Mouse (Mus musculus) midbrain, postnatal 0 days (tissue): ENCODE data around the gene Dnah11. TPM values are rescaled to one million over a fixed set of nuclear protein-coding genes. Genes with fewer than 3 reads are reported as not detected.

ENCODE experiments used
- ATAC-seq: fragments of 200-750 bp; cut with Nextera tagmentation; 2 replicates; pipeline ENCODE4 v1.8.0; 2017; ENCODE audit warnings: moderate number of reproducible peaks, mild to moderate bottlenecking, moderate TSS enrichment, moderate library complexity; ENCODE audit not compliant: low FRiP score
- DNase-seq: peaks from one replicate; pipeline ENCODE4 v3.0.0-alpha.2; 2015; ENCODE audit warnings: low spot score
- H3K27ac ChIP-seq: fragments of 300-500 bp; sonication (generic); 2 replicates; pipeline ENCODE4 v1.5.1; 2014; ENCODE audit warnings: low read depth, mild to moderate bottlenecking, low read length, mixed read lengths
- H3K27me3 ChIP-seq: fragments of 300-500 bp; sonication (generic); 2 replicates; pipeline ENCODE4 v1.6.1; 2014; ENCODE audit warnings: low read length, control low read depth, mixed read lengths; ENCODE audit not compliant: insufficient read depth
- H3K36me3 ChIP-seq: fragments of 300-500 bp; sonication (generic); 2 replicates; pipeline ENCODE4 v1.6.1; 2014; ENCODE audit warnings: low read length, control low read depth, mixed read lengths; ENCODE audit not compliant: insufficient read depth
- H3K4me1 ChIP-seq: fragments of 300-500 bp; sonication (generic); 2 replicates; pipeline ENCODE4 v1.6.1; 2014; ENCODE audit warnings: mild to moderate bottlenecking, control low read depth, antibody characterized with exemption, low read length, mixed read lengths; ENCODE audit not compliant: insufficient read depth
- H3K4me2 ChIP-seq: fragments of 300-500 bp; sonication (generic); 2 replicates; pipeline ENCODE4 v1.6.1; 2014; ENCODE audit warnings: low read depth, mild to moderate bottlenecking, low read length, mixed read lengths; ENCODE audit not compliant: poor library complexity, severe bottlenecking
- H3K4me3 ChIP-seq: fragments of 300-500 bp; sonication (generic); 2 replicates; pipeline ENCODE4 v1.5.1; 2014; ENCODE audit warnings: low read depth, mild to moderate bottlenecking, low read length, moderate library complexity
- H3K9ac ChIP-seq: fragments of 300-500 bp; sonication (generic); replicated peaks from 2 replicates; pipeline ENCODE4 v1.6.1; 2014; ENCODE audit warnings: mild to moderate bottlenecking, low read length, moderate library complexity, mixed read lengths; ENCODE audit not compliant: poor library complexity, severe bottlenecking
- H3K9me3 ChIP-seq: fragments of 300-500 bp; sonication (generic); 2 replicates; pipeline ENCODE4 v1.6.1; 2016; ENCODE audit warnings: low read length, control low read depth
- CTCF ChIP-seq: IDR thresholded peaks from 2 replicates; pipeline ENCODE4 v1.5.1; 2016; ENCODE audit warnings: antibody characterized with exemption, mild to moderate bottlenecking
- WGBS: fragments of 180-500 bp; shearing (Covaris S2); extraction: QIAGEN DNeasy Blood & Tissue Kit; methylation state at CpG from one replicate; pipeline ENCODE4 v1.1.7; 2014; 5-methylcytosine and 5-hydroxymethylcytosine counted together
- polyA plus RNA-seq: library from polyadenylated mRNA; unstranded; fragments of >200 nt; fragmentation: Nextera tagmentation; extraction: Ambion mirVana; gene quantifications from 2 replicates; pipeline ENCODE4 v1.2.1, GENCODE M21; 2015
- total RNA-seq: library from RNA; depleted of rRNA; stranded (reverse); fragments of >200 nt; gene quantifications from 2 replicates; pipeline ENCODE4 v1.2.3, GENCODE M21; 2014

The Dnah11 gene
- total and polyA plus RNA-seq, 2 experiments from 2014 or later, result 0.25 to 1.4 TPM

DNA sequence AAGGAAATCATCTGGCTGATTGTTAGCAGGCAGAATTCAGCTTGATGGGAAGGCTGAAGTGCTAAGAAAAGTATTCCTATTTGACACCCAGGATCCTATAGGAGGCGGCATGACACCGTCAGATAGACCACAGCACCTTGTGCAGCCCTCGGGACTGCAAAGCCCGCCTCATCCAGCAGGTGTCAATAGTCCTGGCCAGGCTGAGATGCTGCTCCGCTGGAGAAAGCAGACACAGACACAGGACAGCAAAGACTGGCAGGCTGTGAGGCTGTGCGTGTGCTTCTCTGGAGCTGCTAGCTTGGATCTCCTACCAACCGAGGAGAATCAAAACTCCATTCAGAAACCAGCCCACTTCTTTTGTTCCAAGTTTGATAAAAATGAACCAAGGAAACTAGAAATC is 205.3 kb downstream of the Dnah11 start:
- ATAC-seq, result peak; percentile 94
- under 1% methylated on average over 7 of the region's 7 CpGs for WGBS
- Histone ChIP-seq H3K4me2 (no peak overlapping the region), H3K4me1 (no peaks in the 10 kb centered on the region), H3K27me3 (no peaks in the 10 kb centered on the region; the same call in none of the 2 replicates), H3K36me3 (no peaks in the 10 kb centered on the region), H3K4me3 (no peak overlapping the region), H3K27ac (no peak overlapping the region), H3K9ac (no peak overlapping the region), H3K9me3 (no peaks in the 10 kb centered on the region)
- DNase-seq, result peak; percentile 92
- TF ChIP-seq CTCF, result peak; percentile 97

DNA sequence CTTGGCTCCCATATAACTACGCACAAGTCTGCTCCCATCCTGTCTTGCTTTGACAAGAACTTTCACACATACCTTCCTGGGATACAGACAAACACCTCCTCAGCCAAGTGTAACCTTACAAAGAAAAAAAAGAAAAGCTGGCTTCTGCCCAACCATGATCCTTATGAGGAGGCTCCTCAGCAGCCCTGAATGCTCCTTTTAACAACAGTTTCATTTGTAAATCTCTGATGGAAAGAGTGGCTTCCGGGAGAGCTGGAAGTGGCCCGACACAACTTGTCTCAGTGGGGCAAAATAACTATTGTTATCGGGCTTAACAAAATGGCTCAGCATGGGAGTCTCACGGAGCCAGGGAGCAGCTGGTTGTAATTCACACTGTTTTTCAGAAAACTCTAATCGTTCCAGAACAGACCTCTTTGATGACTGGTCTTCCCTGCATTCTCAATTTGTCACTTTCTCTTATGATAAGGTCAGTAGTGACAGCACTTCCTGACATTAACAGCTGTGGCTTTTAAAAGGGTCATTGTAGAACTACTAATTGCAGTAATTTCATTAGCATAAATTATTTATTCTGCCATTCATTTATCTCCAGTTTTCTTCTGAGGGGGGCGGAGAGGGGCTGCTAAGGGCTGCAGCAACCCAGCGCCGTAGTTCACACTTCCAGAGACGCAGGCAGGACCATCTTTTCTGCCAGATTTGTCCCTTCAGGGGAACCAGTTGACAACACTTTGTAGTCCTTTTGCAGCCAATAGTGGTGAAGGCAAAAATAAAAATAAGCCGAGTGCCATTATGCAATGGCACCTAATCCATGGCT is 209.6 kb downstream of the Dnah11 start:
- no peak overlapping the region for H3K27ac ChIP-seq
- no peak overlapping the region for H3K4me3 ChIP-seq

DNA sequence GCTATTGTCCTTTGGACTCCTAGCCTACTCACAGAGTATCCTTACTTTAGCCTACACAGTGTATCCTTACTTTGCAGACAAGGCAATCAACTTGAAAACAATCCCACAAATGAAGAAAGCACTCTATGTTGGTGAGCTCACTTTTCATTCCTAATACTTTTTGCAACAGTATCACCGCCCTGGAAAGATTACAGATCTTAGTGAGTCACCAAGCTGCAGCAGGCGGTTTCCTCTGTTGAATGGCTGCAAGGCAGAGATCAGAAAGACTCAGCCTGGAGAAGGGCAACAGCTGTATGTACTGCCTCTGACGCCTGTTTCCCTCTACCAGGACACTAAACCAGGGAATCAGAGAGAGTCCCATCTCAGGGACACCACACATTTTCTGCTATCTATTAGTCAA is 218.5 kb downstream of the Dnah11 start:
- WGBS, result 78% methylated on average over 3 of the region's 3 CpGs
- no peak overlapping the region for H3K9ac ChIP-seq
- ATAC-seq (no peak), DNase-seq (no peak)
- no peak overlapping the region for H3K27ac ChIP-seq
- H3K27me3 ChIP-seq, result no peaks in the 10 kb centered on the region
- no peak overlapping the region for H3K4me2 ChIP-seq
- TF ChIP-seq CTCF, result no peak
- no peaks in the 10 kb centered on the region for H3K9me3 ChIP-seq
- no peak overlapping the region for H3K4me3 ChIP-seq
- H3K4me1 ChIP-seq, result no peaks in the 10 kb centered on the region
- H3K36me3 ChIP-seq, result no peaks in the 10 kb centered on the region

More for the DNA sequence above, 209.6 kb downstream of the Dnah11 start:
- no peak for ATAC-seq
- Histone ChIP-seq H3K9me3 (no peaks in the 10 kb centered on the region), H3K27me3 (no peaks in the 10 kb centered on the region; the same call in none of the 2 replicates), H3K4me2 (peak overlapping the region; percentile 28; the same call in 1 of the 2 replicates), H3K9ac (no peak overlapping the region), H3K36me3 (no peaks in the 10 kb centered on the region), H3K4me1 (no peaks in the 10 kb centered on the region)
- WGBS, result 7% methylated on average over 11 of the region's 11 CpGs
- no peak for TF ChIP-seq CTCF
- peak; percentile 43 for DNase-seq

DNA sequence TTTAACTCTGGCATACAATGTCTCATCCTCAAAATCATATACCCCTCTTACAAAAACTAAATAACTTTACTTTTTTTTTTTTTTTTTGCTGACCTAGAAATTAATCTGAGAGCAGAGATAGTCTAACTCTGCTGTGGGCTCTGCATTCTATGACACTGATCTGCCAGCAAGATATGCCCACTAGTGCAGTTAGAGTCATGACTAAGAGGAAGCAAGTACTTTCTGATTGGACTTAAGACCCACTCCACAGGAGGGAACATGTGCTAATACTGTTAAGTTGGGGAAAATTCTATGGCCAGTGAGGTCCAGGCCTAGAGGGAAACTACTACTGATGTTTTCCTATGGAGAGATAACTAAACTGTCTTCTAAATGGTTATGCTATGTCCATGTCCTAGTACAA is 225.1 kb downstream of the Dnah11 start:
- TF ChIP-seq CTCF, result no peak
- no peak for DNase-seq

DNA sequence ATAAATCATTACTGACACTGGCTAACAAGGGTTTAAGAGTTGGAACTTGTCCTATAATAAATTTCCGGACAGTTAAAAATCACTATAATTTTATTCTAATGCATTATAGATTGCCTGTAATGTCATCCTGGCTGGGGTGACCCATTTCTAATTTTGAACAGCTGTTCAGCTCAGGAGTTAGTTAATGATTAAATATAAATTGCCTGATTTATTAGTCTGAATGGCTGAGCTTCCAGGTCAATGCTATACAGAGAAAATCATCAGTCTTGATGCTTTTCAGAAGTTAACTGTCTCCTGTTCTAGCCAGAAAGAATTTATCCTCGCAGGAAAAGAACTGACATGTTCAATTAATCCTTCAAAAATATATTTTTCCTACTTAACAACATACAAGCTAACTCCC is 236.1 kb downstream of the Dnah11 start:
- H3K27ac ChIP-seq, result no peak overlapping the region
- no peaks in the 10 kb centered on the region for H3K36me3 ChIP-seq
- H3K27me3 ChIP-seq, result no peaks in the 10 kb centered on the region
- WGBS, result 78% methylated on average over 2 of the region's 2 CpGs
- no peak overlapping the region for H3K4me2 ChIP-seq
- H3K4me3 ChIP-seq, result no peak overlapping the region
- ATAC-seq (no peak), DNase-seq (no peak)
- no peak for TF ChIP-seq CTCF
- H3K9ac ChIP-seq, result no peak overlapping the region
- no peaks in the 10 kb centered on the region for H3K9me3 ChIP-seq
- no peaks in the 10 kb centered on the region for H3K4me1 ChIP-seq

More for the DNA sequence above, 225.1 kb downstream of the Dnah11 start:
- H3K4me2 ChIP-seq, result no peak overlapping the region
- ATAC-seq, result no peak
- no peak overlapping the region for H3K27ac ChIP-seq
- H3K36me3 ChIP-seq, result no peaks in the 10 kb centered on the region
- no peak overlapping the region for H3K9ac ChIP-seq
- H3K4me3 ChIP-seq, result no peak overlapping the region
- H3K27me3 ChIP-seq, result no peaks in the 10 kb centered on the region
- no peaks in the 10 kb centered on the region for H3K9me3 ChIP-seq
- no peaks in the 10 kb centered on the region for H3K4me1 ChIP-seq

DNA sequence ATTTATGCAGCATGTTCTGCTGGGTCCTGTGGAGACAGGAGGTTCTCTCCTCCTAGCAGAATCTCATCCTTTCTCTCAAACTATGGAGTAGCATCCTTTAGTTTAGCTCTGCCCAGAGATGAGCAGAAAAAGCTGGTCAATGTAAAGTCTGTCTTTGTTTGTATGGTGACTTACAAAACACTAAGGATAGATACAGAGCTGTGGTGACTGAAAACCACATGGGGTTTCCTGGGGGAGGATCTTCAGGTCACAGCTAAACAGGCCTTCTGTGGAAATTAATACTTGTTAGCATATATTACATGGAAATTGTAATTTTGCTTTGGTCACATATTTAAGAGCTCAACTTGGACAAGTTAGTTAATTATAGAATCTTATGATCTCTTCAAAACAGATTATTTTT is 239.6 kb downstream of the Dnah11 start:
- Histone ChIP-seq H3K4me3 (no peak overlapping the region), H3K27me3 (no peaks in the 10 kb centered on the region), H3K36me3 (no peaks in the 10 kb centered on the region), H3K9me3 (no peaks in the 10 kb centered on the region), H3K4me1 (0 out of 2 replicates have a peak, but pooled peaks cover under 1% of the 10 kb centered on the region), H3K27ac (no peak overlapping the region), H3K4me2 (no peak overlapping the region), H3K9ac (no peak overlapping the region)
- DNase-seq (no peak), ATAC-seq (no peak)
- no peak for TF ChIP-seq CTCF
